Mouse (Mus musculus) heart, postnatal 0 days (tissue): ENCODE results near the gene Sel1l. TPM values are rescaled to one million over a fixed set of nuclear protein-coding genes. Genes with fewer than 3 reads are reported as not detected.
A peak's percentile ranks its signal among the peaks of the same experiment; 100 is the strongest.

Experiments
- ATAC-seq: fragments of 200-750 bp; cut with Nextera tagmentation; 2 replicates; pipeline ENCODE4 v1.8.0; 2017; ENCODE audit warnings: low read depth, moderate number of reproducible peaks, moderate library complexity; ENCODE audit not compliant: insufficient read depth
- DNase-seq: peaks from one replicate; pipeline ENCODE4 v3.0.0-alpha.2; 2016; ENCODE audit warnings: low spot score
- H3K27ac ChIP-seq: fragments of 300-500 bp; sonication (generic); 2 replicates; pipeline ENCODE4 v1.5.1; 2014; ENCODE audit warnings: low read depth, mild to moderate bottlenecking
- H3K27me3 ChIP-seq: fragments of 300-500 bp; sonication (generic); 2 replicates; pipeline ENCODE4 v1.6.1; 2014; ENCODE audit warnings: low read length, mixed read lengths; ENCODE audit not compliant: control insufficient read depth, insufficient read depth
- H3K36me3 ChIP-seq: fragments of 300-500 bp; sonication (generic); replicated peaks from 2 replicates; pipeline ENCODE4 v1.6.1; 2014; ENCODE audit warnings: low read length, mixed read lengths; ENCODE audit not compliant: control insufficient read depth, insufficient read depth
- H3K4me1 ChIP-seq: fragments of 300-500 bp; sonication (generic); 2 replicates; pipeline ENCODE4 v1.6.1; 2014; ENCODE audit warnings: antibody characterized with exemption; ENCODE audit not compliant: control insufficient read depth, insufficient read depth
- H3K4me2 ChIP-seq: fragments of 300-500 bp; sonication (generic); 2 replicates; pipeline ENCODE4 v1.6.1; 2014; ENCODE audit warnings: low read depth, mild to moderate bottlenecking, low read length, moderate library complexity
- H3K4me3 ChIP-seq: fragments of 300-500 bp; sonication (generic); 2 replicates; pipeline ENCODE4 v1.5.1; 2014; ENCODE audit warnings: low read depth, low read length
- H3K9ac ChIP-seq: fragments of 300-500 bp; sonication (generic); replicated peaks from 2 replicates; pipeline ENCODE4 v1.6.1; 2014; ENCODE audit warnings: low read depth, low read length, mixed read lengths
- H3K9me3 ChIP-seq: fragments of 300-500 bp; sonication (generic); replicated peaks from 2 replicates; pipeline ENCODE4 v1.6.1; 2016; ENCODE audit warnings: low read length; ENCODE audit not compliant: control insufficient read depth
- CTCF ChIP-seq: IDR thresholded peaks from 2 replicates; pipeline ENCODE4 v1.5.1; 2016; ENCODE audit warnings: antibody characterized with exemption, control low read depth, low read depth
- EP300 ChIP-seq: IDR thresholded peaks from 2 replicates; pipeline ENCODE4 v1.6.1; 2016; ENCODE audit warnings: antibody characterized with exemption, low read depth
- WGBS: fragments of 180-500 bp; shearing (Covaris S2); extraction: QIAGEN DNeasy Blood & Tissue Kit; methylation state at CpG from one replicate; pipeline ENCODE4 v1.1.7; 2014; 5-methylcytosine and 5-hydroxymethylcytosine counted together
- polyA plus RNA-seq: library from polyadenylated mRNA; unstranded; fragments of >200 nt; fragmentation: Nextera tagmentation; extraction: Ambion mirVana; gene quantifications from 2 replicates; pipeline ENCODE4 v1.2.1, GENCODE M21; 2015
- total RNA-seq: library from RNA; depleted of rRNA; stranded (reverse); fragments of >200 nt; gene quantifications from 2 replicates; pipeline ENCODE4 v1.2.3, GENCODE M21; 2014; ENCODE audit warnings: low replicate concordance

The Sel1l gene
- total and polyA plus RNA-seq, 2 experiments from 2014 or later: 39.1 to 44.2 TPM

- no peak overlapping the region for H3K4me2 ChIP-seq
- no peaks in the 10 kb centered on the region for H3K4me1 ChIP-seq
- 36% methylated on average over 10 of the region's 10 CpGs for WGBS
- no peak overlapping the region for H3K9ac ChIP-seq
- TF ChIP-seq EP300 (no peak), CTCF (no peak)
- ATAC-seq (peak; percentile 79), DNase-seq (peak; percentile 24)
- 0 out of 2 replicates have a peak, but pooled peaks cover 8% of the 10 kb centered on the region for H3K27me3 ChIP-seq
- H3K4me3 ChIP-seq: no peak overlapping the region
- H3K36me3 ChIP-seq: no peaks in the 10 kb centered on the region
- H3K27ac ChIP-seq: no peak overlapping the region
- H3K9me3 ChIP-seq: no peaks in the 10 kb centered on the region
Measured at GRCm38 (mm10) chr12:91786355-91786754, 62.6 kb downstream of the Sel1l start.

- 82% methylated on average over 5 of the region's 5 CpGs for WGBS
- no peak for DNase-seq
- TF ChIP-seq CTCF (no peak), EP300 (no peak)
- no peaks in the 10 kb centered on the region for H3K4me1 ChIP-seq
- no peaks in the 10 kb centered on the region for H3K36me3 ChIP-seq
- peaks cover 47% of the 10 kb centered on the region for H3K27me3 ChIP-seq
- no peak overlapping the region for H3K27ac ChIP-seq
- no peak overlapping the region for H3K4me3 ChIP-seq
- no peak for ATAC-seq
- no peaks in the 10 kb centered on the region for H3K9me3 ChIP-seq
- H3K4me2 ChIP-seq: no peak overlapping the region
- no peak overlapping the region for H3K9ac ChIP-seq
Measured at GRCm38 (mm10) chr12:91781432-91781831, 67.5 kb downstream of the Sel1l start.

- no peaks in the 10 kb centered on the region for H3K9me3 ChIP-seq
- H3K4me3 ChIP-seq: no peak overlapping the region
- H3K4me1 ChIP-seq: no peaks in the 10 kb centered on the region
- H3K27ac ChIP-seq: no peak overlapping the region
- DNase-seq: no peak
- H3K27me3 ChIP-seq: peaks cover 47% of the 10 kb centered on the region
- H3K9ac ChIP-seq: no peak overlapping the region
- no peaks in the 10 kb centered on the region for H3K36me3 ChIP-seq
- TF ChIP-seq EP300 (no peak), CTCF (no peak)
- 69% methylated on average over 3 of the region's 3 CpGs for WGBS
- ATAC-seq: no peak
- H3K4me2 ChIP-seq: no peak overlapping the region
Measured at GRCm38 (mm10) chr12:91780531-91780930, 68.4 kb downstream of the Sel1l start.

DNA sequence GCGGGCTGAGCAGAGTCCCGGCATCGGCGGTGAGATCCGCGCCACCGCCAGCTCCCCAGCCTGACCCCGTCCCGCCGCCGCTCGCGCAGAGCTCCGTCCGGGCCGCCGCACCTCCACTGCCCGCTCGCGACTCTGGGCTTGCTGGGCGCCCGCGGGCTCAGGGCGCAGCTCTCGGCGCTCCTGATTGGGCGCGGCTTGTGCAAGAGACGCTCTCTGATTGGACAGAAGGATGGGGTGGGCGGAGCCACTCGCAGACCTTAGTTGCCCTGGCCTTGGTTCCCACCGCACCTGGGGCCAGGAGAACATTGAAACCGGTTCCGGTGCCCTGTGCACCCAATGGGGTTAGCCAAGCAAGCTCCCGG lies 70.0 kb downstream of the Sel1l start:
- Histone ChIP-seq H3K4me3 (peak overlapping the region; percentile 57), H3K27me3 (peaks cover 47% of the 10 kb centered on the region), H3K9me3 (no peaks in the 10 kb centered on the region), H3K4me2 (peak overlapping the region; percentile 95), H3K27ac (no peak overlapping the region), H3K9ac (peak overlapping the region; percentile 53; the same call in 1 of the 2 replicates), H3K4me1 (no peaks in the 10 kb centered on the region), H3K36me3 (no peaks in the 10 kb centered on the region)
- WGBS: under 1% methylated on average over 35 of the region's 35 CpGs
- ATAC-seq: peak; percentile 81
- no peak for DNase-seq
- TF ChIP-seq EP300 (no peak), CTCF (no peak)

- WGBS: 1% methylated on average over 49 of the region's 51 CpGs
Measured at GRCm38 (mm10) chr12:91778211-91779003, 70.5 kb downstream of the Sel1l start.

DNA sequence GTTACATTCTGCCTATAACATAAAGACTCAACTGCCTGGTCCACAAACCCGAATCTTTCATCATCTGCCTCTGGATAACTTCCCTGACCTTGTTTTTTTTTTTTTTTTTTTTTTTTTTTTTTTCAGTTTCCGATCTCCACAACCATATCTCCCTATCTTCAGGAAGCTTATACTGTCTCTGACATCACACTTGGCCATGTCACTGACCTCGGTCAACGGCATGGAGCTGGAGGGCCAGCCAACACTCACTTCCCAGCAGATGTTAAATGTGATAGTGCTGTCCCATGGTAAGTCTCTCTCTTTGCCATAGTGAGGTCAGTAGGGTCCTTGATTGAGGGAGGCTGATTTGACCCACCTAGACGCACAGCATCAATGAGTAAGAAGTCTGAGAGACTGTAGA lies 72.6 kb downstream of the Sel1l start:
- Histone ChIP-seq H3K4me2 (no peak overlapping the region), H3K36me3 (no peaks in the 10 kb centered on the region), H3K9ac (no peak overlapping the region), H3K4me1 (no peaks in the 10 kb centered on the region), H3K9me3 (no peaks in the 10 kb centered on the region), H3K4me3 (no peak overlapping the region), H3K27ac (no peak overlapping the region), H3K27me3 (peaks cover 57% of the 10 kb centered on the region)
- DNase-seq: no peak
- TF ChIP-seq EP300: no peak
- TF ChIP-seq CTCF: no peak
- ATAC-seq: no peak
- 52% methylated on average over 5 of the region's 5 CpGs for WGBS

More at GRCm38 (mm10) chr12:91778211-91779003, 70.5 kb downstream of the Sel1l start:
- ATAC-seq (peak; percentile 36), DNase-seq (no peak)
- Histone ChIP-seq H3K4me2 (peak overlapping the region; percentile 95), H3K27ac (no peak overlapping the region), H3K27me3 (peaks cover 49% of the 10 kb centered on the region), H3K9me3 (no peaks in the 10 kb centered on the region), H3K4me3 (peak overlapping the region; percentile 57), H3K4me1 (no peaks in the 10 kb centered on the region), H3K9ac (peak overlapping the region; percentile 53; the same call in 1 of the 2 replicates), H3K36me3 (no peaks in the 10 kb centered on the region)
- TF ChIP-seq CTCF (no peak), EP300 (no peak)
